Mouse (Mus musculus) hindbrain, postnatal 0 days (tissue): ENCODE data around the gene Rnaseh2c. TPM values are rescaled to one million over a fixed set of nuclear protein-coding genes. Genes with fewer than 3 reads are reported as not detected.
A peak's percentile ranks its signal among the peaks of the same experiment; 100 is the strongest.

Experiments
- ATAC-seq: fragments of 200-750 bp; cut with Nextera tagmentation; 2 replicates; pipeline ENCODE4 v1.8.0; 2017; ENCODE audit warnings: mild to moderate bottlenecking, moderate TSS enrichment, moderate library complexity
- DNase-seq: peaks from one replicate; pipeline ENCODE4 v3.0.0-alpha.2; 2015; ENCODE audit warnings: low spot score
- H3K27ac ChIP-seq: fragments of 300-500 bp; sonication (generic); 2 replicates; pipeline ENCODE4 v1.5.1; 2014; ENCODE audit warnings: mild to moderate bottlenecking
- H3K27me3 ChIP-seq: fragments of 300-500 bp; sonication (generic); 2 replicates; pipeline ENCODE4 v1.6.1; 2014; ENCODE audit warnings: low read length, mixed read lengths; ENCODE audit not compliant: insufficient read depth
- H3K36me3 ChIP-seq: fragments of 300-500 bp; sonication (generic); 2 replicates; pipeline ENCODE4 v1.6.1; 2014; ENCODE audit warnings: low read length, mixed read lengths; ENCODE audit not compliant: insufficient read depth
- H3K4me1 ChIP-seq: fragments of 300-500 bp; sonication (generic); 2 replicates; pipeline ENCODE4 v1.6.1; 2014; ENCODE audit warnings: antibody characterized with exemption, low read length, mixed read lengths; ENCODE audit not compliant: insufficient read depth
- H3K4me2 ChIP-seq: fragments of 300-500 bp; sonication (generic); 2 replicates; pipeline ENCODE4 v1.6.1; 2014; ENCODE audit warnings: low read depth, mild to moderate bottlenecking, low read length, moderate library complexity, mixed read lengths
- H3K4me3 ChIP-seq: fragments of 300-500 bp; sonication (generic); 2 replicates; pipeline ENCODE4 v1.5.1; 2014; ENCODE audit warnings: low read length
- H3K9ac ChIP-seq: fragments of 300-500 bp; sonication (generic); replicated peaks from 2 replicates; pipeline ENCODE4 v1.6.1; 2014; ENCODE audit warnings: mild to moderate bottlenecking, low read length, moderate library complexity, mixed read lengths
- H3K9me3 ChIP-seq: fragments of 300-500 bp; sonication (generic); 2 replicates; pipeline ENCODE4 v1.6.1; 2016; ENCODE audit warnings: low read length, mixed read lengths
- CTCF ChIP-seq: IDR thresholded peaks from 2 replicates; pipeline ENCODE4 v1.5.1; 2016; ENCODE audit warnings: antibody characterized with exemption, control low read depth, low read depth
- WGBS: fragments of 180-500 bp; shearing (Covaris S2); extraction: QIAGEN DNeasy Blood & Tissue Kit; methylation state at CpG from one replicate; pipeline ENCODE4 v1.1.7; 2014; 5-methylcytosine and 5-hydroxymethylcytosine counted together
- polyA plus RNA-seq: library from polyadenylated mRNA; unstranded; fragments of >200 nt; fragmentation: Nextera tagmentation; extraction: Ambion mirVana; gene quantifications from 2 replicates; pipeline ENCODE4 v1.2.1, GENCODE M21; 2015
- total RNA-seq: library from RNA; depleted of rRNA; stranded (reverse); fragments of >200 nt; gene quantifications from 2 replicates; pipeline ENCODE4 v1.2.3, GENCODE M21; 2014

The Rnaseh2c gene
- total and polyA plus RNA-seq, 2 experiments from 2014 or later, result 33.6 to 66.4 TPM

DNA sequence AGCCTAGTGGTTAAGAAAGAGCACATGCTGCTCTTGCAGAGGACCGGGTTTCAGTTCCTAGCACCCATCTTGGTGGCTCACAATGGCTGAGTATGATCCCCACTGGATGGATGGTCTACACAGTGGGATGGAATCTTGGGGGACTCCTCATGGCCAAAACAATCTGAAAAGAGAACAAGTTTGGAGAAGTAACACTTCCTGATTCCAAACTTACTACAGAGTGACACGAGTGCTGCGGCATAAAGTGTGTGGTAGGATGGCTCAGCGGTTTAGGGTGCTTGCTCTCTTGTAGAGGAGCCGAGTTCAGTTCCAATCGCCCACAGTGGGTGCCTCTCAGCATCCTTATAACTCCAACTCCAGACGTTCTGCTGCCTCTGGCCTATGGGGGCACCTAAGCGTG is 23.6 kb downstream of the Rnaseh2c start:
- DNase-seq (no peak), ATAC-seq (no peak)
- Histone ChIP-seq H3K4me2 (no peak overlapping the region), H3K27ac (no peak overlapping the region), H3K4me3 (no peak overlapping the region), H3K27me3 (no peaks in the 10 kb centered on the region), H3K36me3 (no peaks in the 10 kb centered on the region), H3K9me3 (no peaks in the 10 kb centered on the region), H3K4me1 (no peaks in the 10 kb centered on the region), H3K9ac (no peak overlapping the region)
- 88% methylated on average over 8 of the region's 8 CpGs for WGBS
- TF ChIP-seq CTCF, result no peak

DNA sequence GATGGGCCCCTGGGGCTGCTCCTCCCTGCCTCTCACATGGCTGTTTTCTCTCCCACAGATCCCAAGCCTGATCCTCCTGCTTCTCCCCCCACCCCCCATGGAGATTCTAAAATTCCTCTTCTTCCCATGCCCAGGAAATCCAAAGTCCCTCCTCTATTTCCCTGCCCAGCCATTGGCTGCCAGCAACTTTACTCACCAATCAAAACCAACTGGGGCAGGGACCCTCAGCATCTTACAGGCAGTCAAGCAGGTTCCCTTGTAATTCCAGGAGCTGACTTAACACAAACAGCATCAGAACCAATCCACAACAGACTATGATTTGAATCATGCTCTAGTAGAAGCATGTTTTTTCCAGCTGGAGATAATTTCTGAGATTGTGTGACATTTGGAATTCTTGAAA is 28.2 kb downstream of the Rnaseh2c start:
- no peaks in the 10 kb centered on the region for H3K9me3 ChIP-seq
- H3K36me3 ChIP-seq, result no peaks in the 10 kb centered on the region
- H3K27ac ChIP-seq, result no peak overlapping the region
- no peak for DNase-seq
- H3K27me3 ChIP-seq, result no peaks in the 10 kb centered on the region
- no peak overlapping the region for H3K4me3 ChIP-seq
- ATAC-seq, result no peak
- TF ChIP-seq CTCF, result no peak
- H3K9ac ChIP-seq, result no peak overlapping the region
- H3K4me2 ChIP-seq, result no peak overlapping the region
- H3K4me1 ChIP-seq, result no peaks in the 10 kb centered on the region

DNA sequence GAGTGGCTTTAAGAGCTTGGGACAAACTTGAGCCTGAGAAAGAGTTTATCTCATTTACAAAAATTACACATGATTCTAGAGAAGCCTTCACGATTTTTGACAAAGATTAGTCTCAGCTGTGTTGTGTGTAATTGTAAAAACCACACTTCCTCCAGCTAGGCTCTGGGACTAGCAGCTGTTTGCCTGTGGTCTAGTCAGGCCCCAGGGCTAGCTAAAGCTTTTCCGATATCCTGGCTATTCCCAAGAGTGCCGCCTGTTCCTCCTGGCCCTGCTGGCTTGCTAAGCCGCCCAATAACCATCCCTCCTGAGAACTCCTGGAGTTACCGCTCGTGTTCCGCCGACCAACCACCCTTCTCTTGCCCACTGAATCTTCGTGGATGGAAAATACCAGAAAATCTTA is 30.4 kb downstream of the Rnaseh2c start:
- ATAC-seq (no peak), DNase-seq (no peak)
- no peaks in the 10 kb centered on the region for H3K36me3 ChIP-seq
- no peaks in the 10 kb centered on the region for H3K27me3 ChIP-seq
- H3K4me2 ChIP-seq, result no peak overlapping the region
- no peak overlapping the region for H3K4me3 ChIP-seq
- H3K4me1 ChIP-seq, result peaks cover 9% of the 10 kb centered on the region
- no peak overlapping the region for H3K9ac ChIP-seq
- H3K27ac ChIP-seq, result no peak overlapping the region
- WGBS, result 78% methylated on average over 9 of the region's 9 CpGs
- no peaks in the 10 kb centered on the region for H3K9me3 ChIP-seq
- no peak for TF ChIP-seq CTCF

DNA sequence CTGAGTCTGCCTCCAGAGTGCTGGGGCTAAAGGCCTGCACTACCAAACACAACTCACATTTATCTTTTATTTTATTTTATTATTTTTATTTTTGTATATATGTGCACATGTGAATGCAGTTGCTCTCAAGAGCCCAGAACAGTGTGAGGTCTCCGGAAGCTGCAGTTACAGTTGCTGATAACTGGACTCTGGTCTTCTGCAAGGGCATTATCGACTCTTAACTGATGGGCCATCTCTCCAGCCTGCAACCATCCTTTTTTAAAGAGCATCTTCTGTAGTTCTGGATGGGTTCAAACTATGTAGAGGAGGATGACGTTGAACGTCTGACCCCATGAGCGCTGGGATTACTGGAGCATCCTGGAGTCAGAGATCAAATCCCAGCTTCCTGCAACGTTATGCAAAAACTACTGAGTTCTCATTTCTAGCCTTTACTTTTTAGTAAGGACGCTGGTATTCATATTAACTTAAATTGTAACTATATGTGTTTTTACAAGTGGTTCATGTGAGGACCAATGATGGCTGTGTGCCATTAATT is 34.4 kb downstream of the Rnaseh2c start:
- no peak for ATAC-seq
- Histone ChIP-seq H3K27ac (peak overlapping the region; percentile 93; the same call in 1 of the 2 replicates), H3K4me3 (no peak overlapping the region)

DNA sequence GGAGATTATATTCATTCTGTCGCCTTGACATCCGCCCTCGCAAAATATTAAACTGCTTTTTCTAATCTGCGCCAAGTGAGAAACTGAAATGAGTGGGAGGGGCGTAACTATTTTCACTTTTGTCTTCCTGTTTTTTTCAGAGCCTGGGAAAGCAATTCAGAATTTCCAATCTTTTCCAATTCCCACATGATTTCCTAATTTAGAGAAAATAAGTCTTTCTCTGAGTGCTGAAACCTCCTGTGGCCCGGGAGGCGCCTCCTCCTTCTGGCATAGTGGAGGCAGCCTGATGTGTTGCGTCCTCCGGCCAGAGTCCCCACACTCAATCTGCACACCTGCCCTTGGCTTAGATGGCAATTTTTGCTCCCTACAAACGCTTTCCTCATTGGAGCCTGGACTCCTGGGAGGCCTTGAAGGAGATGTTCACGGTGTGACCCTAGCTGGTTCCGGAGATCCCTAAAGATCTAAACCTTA is 34.9 kb downstream of the Rnaseh2c start:
- no peak for ATAC-seq
- WGBS, result 34% methylated on average over 12 of the region's 12 CpGs
- TF ChIP-seq CTCF, result no peak
- peak overlapping the region; percentile 77 for H3K4me3 ChIP-seq
- peak overlapping the region; percentile 88 for H3K9ac ChIP-seq
- peak overlapping the region; percentile 83 for H3K4me2 ChIP-seq
- no peaks in the 10 kb centered on the region for H3K27me3 ChIP-seq
- peak overlapping the region; percentile 93 for H3K27ac ChIP-seq
- no peaks in the 10 kb centered on the region for H3K9me3 ChIP-seq
- peaks cover 28% of the 10 kb centered on the region for H3K36me3 ChIP-seq
- H3K4me1 ChIP-seq, result peaks cover 18% of the 10 kb centered on the region
- DNase-seq, result no peak

More for the DNA sequence above, 34.4 kb downstream of the Rnaseh2c start:
- Histone ChIP-seq H3K27me3 (no peaks in the 10 kb centered on the region), H3K4me2 (peak overlapping the region; percentile 83), H3K36me3 (peaks cover 23% of the 10 kb centered on the region), H3K9ac (no peak overlapping the region), H3K4me1 (peaks cover 18% of the 10 kb centered on the region), H3K9me3 (no peaks in the 10 kb centered on the region)
- WGBS, result 79% methylated on average over 7 of the region's 7 CpGs
- TF ChIP-seq CTCF, result no peak
- no peak for DNase-seq

DNA sequence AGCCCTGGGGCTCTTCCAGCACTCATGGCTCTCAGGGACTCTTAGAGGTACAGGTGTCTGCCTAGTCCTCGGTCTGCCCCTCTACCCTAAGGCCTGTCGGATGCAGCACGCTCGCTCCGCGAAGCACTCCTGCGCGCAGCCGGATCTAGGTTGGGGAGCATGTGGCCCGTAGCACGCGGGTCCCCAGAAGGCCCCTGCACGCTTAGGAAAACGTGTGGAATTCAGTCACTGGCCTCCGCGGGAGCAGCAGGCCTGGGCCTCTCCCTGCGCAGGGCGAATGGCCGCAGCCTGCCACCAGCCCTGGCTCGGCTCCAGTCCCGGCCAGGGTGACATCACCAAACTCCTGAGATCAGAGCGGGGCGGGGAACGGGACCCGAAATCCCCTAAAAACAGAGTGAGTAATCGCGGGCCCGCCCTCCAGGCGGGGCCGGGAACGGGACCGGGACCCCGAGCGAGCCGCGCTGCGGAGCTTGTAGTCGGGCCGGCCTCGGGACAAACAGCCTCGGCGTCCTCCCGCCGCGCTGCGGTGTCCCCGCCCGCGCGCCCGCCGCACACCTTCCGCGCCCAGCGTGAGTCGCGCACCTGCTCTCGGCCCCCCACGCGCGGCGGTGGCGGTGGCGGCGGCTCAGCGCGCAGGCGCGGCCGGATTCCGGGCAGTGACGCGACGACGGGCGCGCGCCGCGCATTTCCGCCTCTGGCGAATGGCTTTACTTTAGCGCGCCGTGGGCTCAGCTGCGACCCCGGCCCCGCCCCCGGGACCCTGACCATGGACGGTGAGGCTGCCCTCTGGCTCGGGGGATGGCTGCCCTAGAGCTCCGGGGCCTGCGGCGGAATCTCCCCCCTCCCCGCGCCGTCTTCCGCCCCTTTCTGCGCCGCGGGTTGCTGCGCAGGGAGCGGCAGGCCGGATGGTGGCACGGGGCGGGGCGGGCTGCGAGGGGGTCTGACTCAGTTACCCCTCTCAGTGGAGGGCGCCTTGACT is 35.7 kb downstream of the Rnaseh2c start, which contains the start of gene Rela:
Gene Rela (plus strand): TSS at position 415 of the 979 bp plus-strand sequence.
- H3K36me3 ChIP-seq, result peaks cover 31% of the 10 kb centered on the region
- H3K4me2 ChIP-seq, result peak within 1 kb of the TSS; percentile 83
- TF ChIP-seq CTCF, result no peak
- no peaks in the 10 kb centered on the region for H3K27me3 ChIP-seq
- under 1% methylated on average over 78 of the region's 109 CpGs for WGBS
- peak within 1 kb of the TSS; percentile 93 for H3K27ac ChIP-seq
- peak within 1 kb of the TSS; percentile 88 for H3K9ac ChIP-seq
- H3K9me3 ChIP-seq, result no peaks in the 10 kb centered on the region
- ATAC-seq, result peak; percentile 91
- peaks cover 18% of the 10 kb centered on the region for H3K4me1 ChIP-seq
- peak; percentile 93 for DNase-seq
- peak within 1 kb of the TSS; percentile 77 for H3K4me3 ChIP-seq
